Mouse (Mus musculus) layer of hippocampus, postnatal 36 days (tissue): ENCODE results near the gene Htt. TPM values are rescaled to one million over a fixed set of nuclear protein-coding genes. Genes with fewer than 3 reads are reported as not detected.

Experiments used
- DNase-seq, 2 experiments: peaks; one replicate each; pipeline ENCODE4 v3.0.0; 2022
- microRNA-seq, 2 experiments: library from miRNA; unstranded; fragments of <30 nt; microRNA quantifications; one replicate each; pipeline ENCODE4 v1.2.0; 2021
- total RNA-seq, 2 experiments: library from RNA; stranded (reverse); gene quantifications; 2 replicates each; pipeline ENCODE4 v1.2.3; 2021

Htt gene
- total RNA-seq, 2 experiments from 2014 or later, result 77.8 to 83.4 TPM

- no peak for DNase-seq
Measured at GRCm38 (mm10) chr5:34931516-34932457, 170.2 kb downstream of the Htt start.

DNA sequence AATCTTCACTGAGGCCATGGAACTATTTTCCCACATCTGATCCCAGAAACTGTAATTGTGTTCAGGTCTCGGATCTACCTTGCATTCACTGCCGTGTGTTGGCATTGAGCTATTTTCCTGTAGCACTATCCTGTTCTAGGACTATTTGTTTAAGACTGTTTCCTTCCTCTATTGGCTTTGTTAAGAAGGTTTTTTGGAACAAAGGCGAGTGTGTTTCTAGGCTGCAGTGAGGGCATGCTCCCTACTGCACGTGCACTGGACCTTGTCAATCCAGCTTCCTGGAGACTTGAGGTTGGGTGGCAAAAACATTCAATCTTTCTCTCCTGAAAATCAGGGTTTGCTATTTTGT is 170.9 kb downstream of the Htt start:
- DNase-seq, result no peak

- no peak for DNase-seq
Measured at GRCm38 (mm10) chr5:34933461-34933860, 171.9 kb downstream of the Htt start.

GRCm38 (mm10) chr5:34941710-34942470 is 180.3 kb downstream of the Htt start:
- no peak for DNase-seq

DNA sequence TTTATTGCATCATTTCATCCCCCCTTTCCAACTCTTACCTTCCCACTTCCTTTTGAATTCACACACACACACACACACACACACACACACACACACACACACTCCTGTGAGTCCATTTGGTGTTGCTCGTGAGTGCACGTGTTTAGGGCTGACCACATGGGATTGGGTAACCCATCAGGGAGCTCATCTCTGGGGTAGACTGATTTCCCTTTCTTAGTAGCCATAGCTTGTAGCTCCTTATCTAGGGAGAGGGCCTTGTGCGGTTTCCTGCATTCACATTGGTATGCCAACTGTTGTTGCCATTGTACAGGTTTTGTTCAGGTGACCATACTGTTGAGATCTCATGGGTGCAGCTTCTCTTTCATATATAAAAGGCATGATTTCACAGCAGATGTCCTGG is 181.9 kb downstream of the Htt start:
- DNase-seq, result no peak

- peak; percentile 52 to 57 for DNase-seq
Measured at GRCm38 (mm10) chr5:34948861-34949760, 187.6 kb downstream of the Htt start, which contains the start of gene Rgs12. Gene Rgs12 (plus strand): TSS chr5:34949445.

GRCm38 (mm10) chr5:34949769-34950211 is 188.2 kb downstream of the Htt start:
- DNase-seq, result no peak

- DNase-seq, result no peak
Measured at GRCm38 (mm10) chr5:34950486-34951160, 189.1 kb downstream of the Htt start.

- DNase-seq, result peak in 1 of 2 experiments; percentile 22
Measured at GRCm38 (mm10) chr5:34951161-34951834, 189.8 kb downstream of the Htt start.

DNA sequence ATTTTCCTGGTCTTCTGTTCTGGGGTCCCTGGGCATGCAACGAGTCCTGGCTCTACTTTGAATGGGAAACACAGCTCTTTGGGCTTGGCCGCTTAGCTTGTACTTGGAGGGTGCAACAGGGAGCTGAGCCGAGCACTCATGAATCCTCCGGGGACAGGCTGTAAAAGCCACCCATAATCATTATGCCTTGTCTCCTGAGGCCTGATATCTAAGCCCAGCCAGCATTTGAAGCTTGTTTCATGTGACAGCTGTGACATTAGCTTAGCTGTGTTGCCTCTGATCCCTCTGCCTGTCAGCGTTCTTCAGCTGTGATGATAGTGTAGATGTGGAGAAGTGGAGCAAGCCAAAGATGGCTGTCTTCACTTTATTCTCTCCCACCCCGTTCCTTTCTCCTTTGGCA is 193.0 kb downstream of the Htt start:
- no peak for DNase-seq

GRCm38 (mm10) chr5:34955630-34956029 is 194.1 kb downstream of the Htt start:
- DNase-seq, result no peak

DNA sequence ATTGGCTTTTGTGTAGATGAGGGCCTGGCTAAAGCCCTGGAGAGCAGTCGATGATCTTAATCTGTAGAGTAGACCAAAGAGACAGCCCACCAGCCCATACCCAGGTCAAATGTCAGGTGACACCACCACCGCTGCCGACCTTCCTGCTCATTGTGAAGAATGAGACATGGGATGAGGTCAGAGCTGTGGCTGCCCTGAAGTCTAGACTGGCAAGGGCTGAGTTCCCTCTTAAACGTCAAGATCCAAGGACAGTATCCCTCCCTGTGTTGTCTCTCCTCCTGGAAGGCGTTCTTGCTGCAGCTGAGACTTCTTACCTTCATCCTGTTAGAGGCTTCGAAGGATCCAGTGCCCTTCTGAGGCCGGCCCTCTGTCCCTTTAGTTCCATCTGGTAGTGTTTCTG is 194.6 kb downstream of the Htt start:
- no peak for DNase-seq

DNA sequence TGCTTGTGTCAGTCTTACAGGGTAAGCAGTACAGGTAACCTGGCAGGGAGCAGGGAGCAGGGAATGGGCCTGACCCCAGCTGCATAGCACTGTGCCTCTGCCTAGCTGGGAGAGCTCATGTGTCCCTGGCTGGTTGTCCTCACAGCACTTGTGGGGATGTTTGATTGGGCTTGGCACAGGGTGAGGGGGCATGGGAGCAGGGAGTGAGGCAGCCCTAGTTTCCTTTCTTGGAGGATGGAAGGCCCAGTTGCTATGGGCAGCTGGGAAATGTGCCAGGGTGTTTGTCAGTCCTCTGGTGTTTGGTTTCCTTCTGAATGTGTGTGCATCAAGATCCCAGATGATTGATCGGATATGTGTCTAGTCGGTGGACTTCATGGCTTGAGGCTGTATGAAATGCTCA is 195.5 kb downstream of the Htt start:
- peak in 1 of 2 experiments; percentile 28 for DNase-seq

DNA sequence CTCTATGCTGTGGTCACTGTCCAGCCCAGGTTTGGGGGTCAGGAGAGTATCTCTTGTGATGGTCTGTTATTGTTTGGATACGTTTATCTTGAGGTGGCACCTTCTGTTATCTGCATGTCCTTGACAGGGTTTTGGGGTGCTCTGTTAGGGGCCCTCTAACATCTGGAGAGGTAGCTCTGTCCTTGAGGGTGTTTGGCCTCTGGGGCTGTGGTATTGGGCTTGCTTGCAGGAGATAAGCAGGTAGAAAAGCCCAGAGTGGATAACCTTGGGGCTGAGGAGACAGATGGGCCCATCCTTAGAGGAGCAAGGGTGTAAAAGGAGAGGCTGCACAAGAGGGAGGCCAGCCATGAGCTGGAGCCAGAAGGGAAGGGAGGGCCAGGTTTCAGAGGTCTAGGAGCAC is 198.5 kb downstream of the Htt start:
- DNase-seq, result no peak

Small RNA genes lying within 50 kb of the gene (microRNA-seq; reads per million reads assigned to microRNA genes)
- 0 reads per million in 2 experiments for gene Mir467g

Other genes starting within 250 kb of the Htt start
- gene Tnip2, start 247.7 kb upstream of the Htt start, total RNA-seq, result 10 to 100 TPM; 22.5 to 26.3 TPM
- gene Sh3bp2, start 235.9 kb upstream of the Htt start, total RNA-seq, result 1 to 10 TPM; 3.2 to 4.5 TPM
- gene Add1, start 188.1 kb upstream of the Htt start, total RNA-seq, result 100 to 1,000 TPM; 441 to 450 TPM
- 10 to 100 TPM; 35.3 to 49.4 TPM for gene Mfsd10, start 124.5 kb upstream of the Htt start, total RNA-seq
- 10 to 100 TPM; 13.0 to 15.1 TPM for gene Nop14, start 101.6 kb upstream of the Htt start, total RNA-seq
- 1 to 10 TPM; 6.6 to 7.0 TPM for gene Grk4, start 101.4 kb upstream of the Htt start, total RNA-seq
- gene Msantd1, start 146.3 kb downstream of the Htt start, total RNA-seq, result 1 to 10 TPM; 5.6 to 8.0 TPM
- 10 to 100 TPM; 42.4 to 47.1 TPM for gene Rgs12, start 187.7 kb downstream of the Htt start, total RNA-seq